Mouse (Mus musculus) megakaryocyte, embryonic 14.5 days (primary cell): ENCODE measurements at regions not wholly inside any gene's neighbourhood (a gene's known extent, or its start where the extent isn't known, plus 50 kb on each side); places are given as distances from the start of the nearest gene placed in this dataset.

Experiments
- FLI1 ChIP-seq: IDR thresholded peaks from 2 replicates; pipeline ENCODE4 v1.6.1; 2012; ENCODE audit warnings: low read length, inconsistent platforms, mixed read lengths
- GATA1 ChIP-seq: IDR thresholded peaks from 3 replicates; pipeline ENCODE4 v1.6.1; 2012; ENCODE audit warnings: mixed read lengths, low read length, inconsistent platforms, borderline replicate concordance

DNA sequence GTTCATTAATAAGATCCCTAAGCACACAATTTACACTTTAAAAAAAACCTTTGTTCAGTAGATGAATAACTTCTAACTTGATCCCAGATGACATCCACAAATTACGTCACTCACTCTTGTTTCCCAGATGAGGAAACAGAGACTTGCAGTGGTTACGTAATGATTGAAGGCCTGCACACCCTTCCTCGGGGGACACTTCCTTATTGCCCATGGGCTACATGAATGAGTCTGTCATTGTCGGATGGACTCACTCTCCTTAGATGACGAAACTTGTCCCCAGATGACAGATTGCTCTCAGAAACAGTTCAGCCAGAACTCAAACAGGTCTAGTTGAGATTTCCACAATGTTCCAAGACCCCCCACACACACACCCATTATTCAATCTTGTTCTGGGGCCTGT lies 111.4 kb upstream of the Dyrk2 start:
- TF ChIP-seq GATA1 (no peak), FLI1 (no peak)
